Mouse (Mus musculus): ENCODE data around the gene Gm17087.

DNA sequence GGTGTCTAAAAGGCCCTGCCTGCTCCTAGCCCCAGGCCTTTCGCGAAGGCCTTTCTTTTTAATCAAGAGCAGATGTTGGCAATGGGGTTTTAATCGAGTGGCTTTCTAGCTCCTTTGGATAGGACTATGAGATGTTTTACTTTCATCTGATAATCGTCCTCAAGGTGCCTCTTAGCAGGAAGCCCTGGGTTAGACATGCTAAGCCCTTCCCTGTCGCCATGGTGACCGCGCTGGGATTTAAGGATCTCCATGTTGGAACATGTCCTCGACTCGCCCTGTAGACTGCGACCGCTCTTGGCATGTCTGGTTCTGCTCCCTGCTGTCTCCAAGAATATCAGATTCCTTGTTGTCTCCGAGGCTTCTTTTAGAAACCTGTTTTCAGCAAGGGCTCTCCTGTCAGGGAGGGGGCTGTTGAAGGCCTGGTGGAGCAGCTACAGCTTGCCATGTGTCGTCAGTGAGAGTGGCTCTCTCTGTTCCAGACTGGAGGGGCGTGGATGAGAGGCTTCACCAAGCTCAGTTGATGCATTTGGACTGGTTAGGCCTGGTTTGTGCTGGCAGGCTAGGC is 24.7 kb downstream of the Gm17087 start:
- TF ChIP-seq CTCF (IDR thresholded peaks at IDR 0.05; ENCODE audit: low read depth, low read length), result no peak
- TF ChIP-seq POLR2A (IDR thresholded peaks at IDR 0.05; ENCODE audit: insufficient read depth, low read length), result no peak

All from ES-Bruce4 (cell line).